44 mouse cellular contexts compared by ENCODE assay signal in genomic region chr3:138316908-138317472, GRCm38 (mm10). TPM values are rescaled to one million over a fixed set of nuclear protein-coding genes. Genes with fewer than 3 reads are reported as not detected.
"Had no signal": no experiment of that assay in that cellular context is flagged by ENCODE, and none has a peak within 500 bp of the region (broad histone marks: within the 10 kb centered on the region; RNA-seq: fewer than 3 reads in every experiment).

No protein-coding gene starts in this region.

- H3K36me3 ChIP-seq: heart, embryonic 10.5 days; heart, embryonic 12.5 days; heart, embryonic 13.5 days; heart, embryonic 15.5 days; hindbrain, embryonic 10.5 days; hindbrain, embryonic 12.5 days; hindbrain, embryonic 13.5 days; hindbrain, embryonic 15.5 days; intestine, embryonic 15.5 days; kidney, embryonic 15.5 days had no signal

- H3K4me1 ChIP-seq: heart, embryonic 10.5 days; heart, embryonic 12.5 days; heart, embryonic 15.5 days; hindbrain, embryonic 10.5 days; hindbrain, embryonic 12.5 days; hindbrain, embryonic 13.5 days; hindbrain, embryonic 15.5 days; intestine, embryonic 15.5 days; kidney, embryonic 15.5 days had no signal

- H3K4me2 ChIP-seq: heart, embryonic 11.5 days; heart, embryonic 12.5 days; heart, embryonic 13.5 days; heart, embryonic 15.5 days; hindbrain, embryonic 12.5 days; hindbrain, embryonic 13.5 days; hindbrain, embryonic 14.5 days; hindbrain, embryonic 15.5 days; intestine, embryonic 15.5 days; kidney, embryonic 15.5 days had no signal

- H3K27me3 ChIP-seq: heart, embryonic 12.5 days; heart, embryonic 13.5 days; heart, embryonic 15.5 days; hindbrain, embryonic 12.5 days; hindbrain, embryonic 13.5 days; hindbrain, embryonic 15.5 days; intestine, embryonic 15.5 days; kidney, embryonic 15.5 days had no signal

- DNase-seq: heart, adult 18-20 months; heart, adult 2 months; heart, postnatal 10 days; heart, postnatal 14 days; heart, postnatal 36 days; heart, postnatal 4 days; kidney, adult 11 months; kidney, adult 18-20 months; kidney, adult 2 months; kidney, adult 8-10 months; kidney, adult 9 months; kidney, postnatal 10 days; kidney, postnatal 14 days; kidney, postnatal 25 days; kidney, postnatal 36 days; kidney, postnatal 4 days; layer of hippocampus, adult 9-11 months had no signal

- H3K27ac ChIP-seq: heart, adult 2 months; heart, embryonic 10.5 days; heart, embryonic 13.5 days; heart, embryonic 15.5 days; hindbrain, embryonic 10.5 days; hindbrain, embryonic 12.5 days; hindbrain, embryonic 13.5 days; hindbrain, embryonic 14.5 days; hindbrain, embryonic 15.5 days; hindbrain, postnatal 0 days; intestine, embryonic 15.5 days; kidney, embryonic 15.5 days; kidney, postnatal 0 days; layer of hippocampus, adult 2 months had no signal

- H3K9ac ChIP-seq: heart, embryonic 12.5 days; heart, embryonic 13.5 days; heart, embryonic 15.5 days; hindbrain, embryonic 12.5 days; hindbrain, embryonic 13.5 days; hindbrain, embryonic 14.5 days; hindbrain, embryonic 15.5 days; intestine, embryonic 15.5 days; kidney, embryonic 15.5 days had no signal

- H3K9me3 ChIP-seq: heart, embryonic 10.5 days; heart, embryonic 12.5 days; heart, embryonic 13.5 days; heart, embryonic 15.5 days; hindbrain, embryonic 10.5 days; hindbrain, embryonic 12.5 days; hindbrain, embryonic 13.5 days; hindbrain, embryonic 15.5 days; intestine, embryonic 15.5 days; kidney, embryonic 15.5 days had no signal

- ATAC-seq: hindbrain, embryonic 16.5 days; hindbrain, postnatal 0 days; inflammation-experienced regulatory T-cells, adult 6 months; intestine, embryonic 15.5 days; intestine, embryonic 16.5 days; intestine, postnatal 0 days had no signal

- H3K4me3 ChIP-seq: heart, adult 2 months; heart, embryonic 10.5 days; heart, embryonic 12.5 days; heart, embryonic 13.5 days; heart, embryonic 15.5 days; hindbrain, embryonic 10.5 days; hindbrain, embryonic 12.5 days; hindbrain, embryonic 13.5 days; hindbrain, embryonic 15.5 days; intestine, embryonic 15.5 days; kidney, embryonic 15.5 days; layer of hippocampus, adult 2 months had no signal

RNA-seq across cellular contexts. Expression of gene Adh6a, which starts 3.9 kb away (rescaled TPM):
- polyA plus RNA-seq: heart, adult 2 months; heart, embryonic 10.5 days; heart, embryonic 11.5 days; heart, embryonic 12.5 days; heart, embryonic 13.5 days; heart, embryonic 14.5 days; heart, embryonic 15.5 days; heart, embryonic 16.5 days; heart, postnatal 0 days; hindbrain, embryonic 10.5 days; hindbrain, embryonic 11.5 days; hindbrain, embryonic 12.5 days; hindbrain, embryonic 13.5 days; hindbrain, embryonic 14.5 days; hindbrain, embryonic 15.5 days; hindbrain, embryonic 16.5 days; hindbrain, postnatal 0 days; inflammation-experienced regulatory T-cells, adult 6 months; kidney, embryonic 14.5 days; kidney, embryonic 15.5 days; kidney, embryonic 16.5 days had no signal

RNA-seq across cellular contexts. Expression of gene Adh6b, which starts 24.6 kb away (rescaled TPM):
- polyA plus RNA-seq: hindbrain, embryonic 15.5 days; hindbrain, embryonic 16.5 days; inflammation-experienced regulatory T-cells, adult 6 months; intestine, embryonic 14.5 days; intestine, postnatal 0 days; large intestine, adult 2 months had no signal
